Mouse (Mus musculus): ENCODE data around the gene Rprd1b.
A peak's percentile ranks its signal among the peaks of the same experiment; 100 is the strongest.
"Not testable (repeated sequence)": the region's sequence is repeated elsewhere in the genome, so short reads cannot be mapped to it uniquely, and the experiment has no call there.

Rprd1b gene

GRCm38 (mm10) chr2:158040396-158040795, 12.1 kb downstream of the Rprd1b start:
- no peak for DNase-seq (ENCODE audit: low spot score in 2 of 2)

- DNase-seq (ENCODE audit: low spot score in 2 of 2): no peak
Measured at GRCm38 (mm10) chr2:158043504-158043903, 15.2 kb downstream of the Rprd1b start.

- DNase-seq (ENCODE audit: low spot score in 2 of 2): no peak
Measured at GRCm38 (mm10) chr2:158046186-158046585, 17.9 kb downstream of the Rprd1b start.

- peak; percentile 29 to 59 for DNase-seq (ENCODE audit: low spot score in 2 of 2)
Measured at GRCm38 (mm10) chr2:158047903-158048302, 19.6 kb downstream of the Rprd1b start.

- no peak for DNase-seq (ENCODE audit: low spot score in 2 of 2)
Measured at GRCm38 (mm10) chr2:158048718-158049117, 20.4 kb downstream of the Rprd1b start.

GRCm38 (mm10) chr2:158050116-158050515, 21.8 kb downstream of the Rprd1b start:
- no peak for DNase-seq (ENCODE audit: low spot score in 2 of 2)

GRCm38 (mm10) chr2:158054596-158054995, 26.3 kb downstream of the Rprd1b start:
- no peak for DNase-seq (ENCODE audit: low spot score in 2 of 2)

GRCm38 (mm10) chr2:158055383-158055782, 27.1 kb downstream of the Rprd1b start:
- not testable (repeated sequence) for DNase-seq (ENCODE audit: low spot score in 2 of 2)

- DNase-seq (ENCODE audit: low spot score in 2 of 2): no peak
Measured at GRCm38 (mm10) chr2:158057030-158057429, 28.7 kb downstream of the Rprd1b start.

- DNase-seq (ENCODE audit: low spot score in 2 of 2): no peak
Measured at GRCm38 (mm10) chr2:158058534-158058933, 30.2 kb downstream of the Rprd1b start.

- no peak for DNase-seq (ENCODE audit: low spot score in 2 of 2)
Measured at GRCm38 (mm10) chr2:158059666-158060105, 31.4 kb downstream of the Rprd1b start.

GRCm38 (mm10) chr2:158063036-158063435, 34.7 kb downstream of the Rprd1b start:
- no peak for DNase-seq (ENCODE audit: low spot score in 2 of 2)

- DNase-seq (ENCODE audit: low spot score in 2 of 2): no peak
Measured at GRCm38 (mm10) chr2:158064571-158065048, 36.3 kb downstream of the Rprd1b start.

GRCm38 (mm10) chr2:158065064-158065463, 36.8 kb downstream of the Rprd1b start:
- no peak for DNase-seq (ENCODE audit: low spot score in 2 of 2)

- no peak for DNase-seq (ENCODE audit: low spot score in 2 of 2)
Measured at GRCm38 (mm10) chr2:158066456-158066855, 38.2 kb downstream of the Rprd1b start.

GRCm38 (mm10) chr2:158067260-158067824, 39.0 kb downstream of the Rprd1b start:
- no peak for DNase-seq (ENCODE audit: low spot score in 2 of 2)

GRCm38 (mm10) chr2:158068444-158068971, 40.2 kb downstream of the Rprd1b start:
- DNase-seq (ENCODE audit: low spot score in 2 of 2): no peak

GRCm38 (mm10) chr2:158070885-158071632, 42.8 kb downstream of the Rprd1b start:
- DNase-seq (ENCODE audit: low spot score in 2 of 2): no peak

GRCm38 (mm10) chr2:158071633-158071995, 43.3 kb downstream of the Rprd1b start:
- DNase-seq (ENCODE audit: low spot score in 2 of 2): no peak

- no peak for DNase-seq (ENCODE audit: low spot score in 2 of 2)
Measured at GRCm38 (mm10) chr2:158074835-158075234, 46.5 kb downstream of the Rprd1b start.

GRCm38 (mm10) chr2:158076690-158077089, 48.4 kb downstream of the Rprd1b start:
- no peak for DNase-seq (ENCODE audit: low spot score in 2 of 2)

- DNase-seq (ENCODE audit: low spot score in 2 of 2): no peak
Measured at GRCm38 (mm10) chr2:158077981-158078380, 49.7 kb downstream of the Rprd1b start.

- DNase-seq (ENCODE audit: low spot score in 2 of 2): no peak
Measured at GRCm38 (mm10) chr2:158078971-158079370, 50.7 kb downstream of the Rprd1b start.

Measured in spleen, postnatal 14 days (tissue).